Mouse (Mus musculus): ENCODE results near the gene Btbd11. TPM values are rescaled to one million over a fixed set of nuclear protein-coding genes. Genes with fewer than 3 reads are reported as not detected.
"Not testable (repeated sequence)": the region's sequence is repeated elsewhere in the genome, so short reads cannot be mapped to it uniquely, and the experiment has no call there.

Btbd11 gene
- polyA plus RNA-seq, 1 experiment from 2014 or later, result 19.4 TPM

GRCm38 (mm10) chr10:85645346-85645745 is 258.7 kb downstream of the Btbd11 start:
- Histone ChIP-seq H3K27ac (replicated peaks; ENCODE audit: low read depth, low read length) (no peak overlapping the region), H3K9ac (replicated peaks; ENCODE audit: low read length) (no peak overlapping the region), H3K4me1 (ENCODE audit: control insufficient read depth, insufficient read depth, low read length) (no peaks in the 10 kb centered on the region), H3K27me3 (ENCODE audit: control insufficient read depth, insufficient read depth, low read length) (no peaks in the 10 kb centered on the region), H3K4me3 (replicated peaks; ENCODE audit: low read depth, low read length) (no peak overlapping the region), H3K36me3 (ENCODE audit: control insufficient read depth, insufficient read depth, low read length) (no peaks in the 10 kb centered on the region), H3K9me3 (ENCODE audit: control insufficient read depth, low read length) (no peaks in the 10 kb centered on the region), H3K4me2 (ENCODE audit: low read length) (no peak overlapping the region)
- no peak for DNase-seq
- ATAC-seq (ENCODE audit: low FRiP score, low TSS enrichment), result no peak
- 80% methylated on average over 6 of the region's 6 CpGs for WGBS

- no peaks in the 10 kb centered on the region for H3K4me1 ChIP-seq (ENCODE audit: control insufficient read depth, insufficient read depth, low read length)
- peak; percentile 88 for DNase-seq
- H3K4me2 ChIP-seq (ENCODE audit: low read length), result no peak overlapping the region
- peak; percentile 64; the same call in 1 of the 2 replicates for ATAC-seq (ENCODE audit: low FRiP score, low TSS enrichment)
- no peak overlapping the region for H3K9ac ChIP-seq (replicated peaks; ENCODE audit: low read length)
- no peaks in the 10 kb centered on the region for H3K27me3 ChIP-seq (ENCODE audit: control insufficient read depth, insufficient read depth, low read length)
- H3K9me3 ChIP-seq (ENCODE audit: control insufficient read depth, low read length), result no peaks in the 10 kb centered on the region
- H3K4me3 ChIP-seq (replicated peaks; ENCODE audit: low read depth, low read length), result no peak overlapping the region
- 25% methylated on average over 7 of the region's 7 CpGs for WGBS
- H3K36me3 ChIP-seq (ENCODE audit: control insufficient read depth, insufficient read depth, low read length), result no peaks in the 10 kb centered on the region
- no peak overlapping the region for H3K27ac ChIP-seq (replicated peaks; ENCODE audit: low read depth, low read length)
These were observed 265.1 kb downstream of the Btbd11 start for GRCm38 (mm10) chr10:85651706-85652105.

GRCm38 (mm10) chr10:85655881-85656280 is 269.3 kb downstream of the Btbd11 start:
- no peak overlapping the region for H3K4me2 ChIP-seq (ENCODE audit: low read length)
- no peaks in the 10 kb centered on the region for H3K27me3 ChIP-seq (ENCODE audit: control insufficient read depth, insufficient read depth, low read length)
- 59% methylated on average over 4 of the region's 4 CpGs for WGBS
- DNase-seq, result peak; percentile 65
- ATAC-seq (ENCODE audit: low FRiP score, low TSS enrichment), result peak; percentile 62
- no peaks in the 10 kb centered on the region for H3K36me3 ChIP-seq (ENCODE audit: control insufficient read depth, insufficient read depth, low read length)
- no peak overlapping the region for H3K27ac ChIP-seq (replicated peaks; ENCODE audit: low read depth, low read length)
- H3K4me1 ChIP-seq (ENCODE audit: control insufficient read depth, insufficient read depth, low read length), result no peaks in the 10 kb centered on the region
- H3K9me3 ChIP-seq (ENCODE audit: control insufficient read depth, low read length), result no peaks in the 10 kb centered on the region
- no peak overlapping the region for H3K4me3 ChIP-seq (replicated peaks; ENCODE audit: low read depth, low read length)
- no peak overlapping the region for H3K9ac ChIP-seq (replicated peaks; ENCODE audit: low read length)

- H3K27ac ChIP-seq (replicated peaks; ENCODE audit: low read depth, low read length), result no peak overlapping the region
- no peak overlapping the region for H3K4me2 ChIP-seq (ENCODE audit: low read length)
- DNase-seq (no peak), ATAC-seq (ENCODE audit: low FRiP score, low TSS enrichment) (no peak)
- WGBS, result 95% methylated on average over 10 of the region's 10 CpGs
- no peak overlapping the region for H3K9ac ChIP-seq (replicated peaks; ENCODE audit: low read length)
- H3K4me3 ChIP-seq (replicated peaks; ENCODE audit: low read depth, low read length), result no peak overlapping the region
- no peaks in the 10 kb centered on the region for H3K4me1 ChIP-seq (ENCODE audit: control insufficient read depth, insufficient read depth, low read length)
- no peaks in the 10 kb centered on the region for H3K27me3 ChIP-seq (ENCODE audit: control insufficient read depth, insufficient read depth, low read length)
- H3K9me3 ChIP-seq (ENCODE audit: control insufficient read depth, low read length), result no peaks in the 10 kb centered on the region
- no peaks in the 10 kb centered on the region for H3K36me3 ChIP-seq (ENCODE audit: control insufficient read depth, insufficient read depth, low read length)
These were observed 271.3 kb downstream of the Btbd11 start for GRCm38 (mm10) chr10:85657886-85658285.

GRCm38 (mm10) chr10:85673512-85673921 is 286.9 kb downstream of the Btbd11 start:
- ATAC-seq (ENCODE audit: low FRiP score, low TSS enrichment), result no peak
- WGBS, result 87% methylated on average over 8 of the region's 8 CpGs

GRCm38 (mm10) chr10:85678635-85679034 is 292.0 kb downstream of the Btbd11 start:
- H3K27me3 ChIP-seq (ENCODE audit: control insufficient read depth, insufficient read depth, low read length), result no peaks in the 10 kb centered on the region
- no peaks in the 10 kb centered on the region for H3K4me1 ChIP-seq (ENCODE audit: control insufficient read depth, insufficient read depth, low read length)
- no peak for ATAC-seq (ENCODE audit: low FRiP score, low TSS enrichment)
- H3K27ac ChIP-seq (replicated peaks; ENCODE audit: low read depth, low read length), result no peak overlapping the region
- no peaks in the 10 kb centered on the region for H3K36me3 ChIP-seq (ENCODE audit: control insufficient read depth, insufficient read depth, low read length)
- whole genome bisulfite sequencing, result 24% methylated on average over 4 of the region's 4 CpGs
- DNase-seq, result peak; percentile 75
- H3K9me3 ChIP-seq (ENCODE audit: control insufficient read depth, low read length), result no peaks in the 10 kb centered on the region
- no peak overlapping the region for H3K9ac ChIP-seq (replicated peaks; ENCODE audit: low read length)
- no peak overlapping the region for H3K4me3 ChIP-seq (replicated peaks; ENCODE audit: low read depth, low read length)
- no peak overlapping the region for H3K4me2 ChIP-seq (ENCODE audit: low read length)

More at GRCm38 (mm10) chr10:85673512-85673921, 286.9 kb downstream of the Btbd11 start:
- no peaks in the 10 kb centered on the region for H3K4me1 ChIP-seq (ENCODE audit: control insufficient read depth, insufficient read depth, low read length)
- H3K4me3 ChIP-seq (replicated peaks; ENCODE audit: low read depth, low read length), result no peak overlapping the region
- H3K27ac ChIP-seq (replicated peaks; ENCODE audit: low read depth, low read length), result no peak overlapping the region
- no peak overlapping the region for H3K9ac ChIP-seq (replicated peaks; ENCODE audit: low read length)
- H3K36me3 ChIP-seq (ENCODE audit: control insufficient read depth, insufficient read depth, low read length), result no peaks in the 10 kb centered on the region
- no peak overlapping the region for H3K4me2 ChIP-seq (ENCODE audit: low read length)
- DNase-seq, result no peak
- no peaks in the 10 kb centered on the region for H3K9me3 ChIP-seq (ENCODE audit: control insufficient read depth, low read length)
- H3K27me3 ChIP-seq (ENCODE audit: control insufficient read depth, insufficient read depth, low read length), result no peaks in the 10 kb centered on the region

GRCm38 (mm10) chr10:85682446-85682845 is 295.8 kb downstream of the Btbd11 start:
- 89% methylated on average over 9 of the region's 9 CpGs for WGBS
- Histone ChIP-seq H3K4me2 (ENCODE audit: low read length) (no peak overlapping the region), H3K27ac (replicated peaks; ENCODE audit: low read depth, low read length) (no peak overlapping the region), H3K9me3 (ENCODE audit: control insufficient read depth, low read length) (no peaks in the 10 kb centered on the region), H3K27me3 (ENCODE audit: control insufficient read depth, insufficient read depth, low read length) (no peaks in the 10 kb centered on the region), H3K9ac (replicated peaks; ENCODE audit: low read length) (no peak overlapping the region), H3K4me1 (ENCODE audit: control insufficient read depth, insufficient read depth, low read length) (no peaks in the 10 kb centered on the region), H3K36me3 (ENCODE audit: control insufficient read depth, insufficient read depth, low read length) (no peaks in the 10 kb centered on the region), H3K4me3 (replicated peaks; ENCODE audit: low read depth, low read length) (no peak overlapping the region)
- ATAC-seq (ENCODE audit: low FRiP score, low TSS enrichment) (no peak), DNase-seq (no peak)

- H3K4me3 ChIP-seq (replicated peaks; ENCODE audit: low read depth, low read length); ATAC-seq (ENCODE audit: low FRiP score, low TSS enrichment); H3K27me3 ChIP-seq (ENCODE audit: control insufficient read depth, insufficient read depth, low read length); DNase-seq; H3K36me3 ChIP-seq (ENCODE audit: control insufficient read depth, insufficient read depth, low read length); H3K4me1 ChIP-seq (ENCODE audit: control insufficient read depth, insufficient read depth, low read length); H3K4me2 ChIP-seq (ENCODE audit: low read length); H3K9me3 ChIP-seq (ENCODE audit: control insufficient read depth, low read length); H3K27ac ChIP-seq (replicated peaks; ENCODE audit: low read depth, low read length); H3K9ac ChIP-seq (replicated peaks; ENCODE audit: low read length): not testable (repeated sequence)
- 82% methylated on average over 2 of the region's 2 CpGs for WGBS
These were observed 307.8 kb downstream of the Btbd11 start for GRCm38 (mm10) chr10:85694429-85694828.

- ATAC-seq (ENCODE audit: low FRiP score, low TSS enrichment) (no peak), DNase-seq (no peak)
- H3K27ac ChIP-seq (replicated peaks; ENCODE audit: low read depth, low read length), result no peak overlapping the region
- H3K27me3 ChIP-seq (ENCODE audit: control insufficient read depth, insufficient read depth, low read length), result no peaks in the 10 kb centered on the region
- H3K4me3 ChIP-seq (replicated peaks; ENCODE audit: low read depth, low read length), result no peak overlapping the region
- no peaks in the 10 kb centered on the region for H3K4me1 ChIP-seq (ENCODE audit: control insufficient read depth, insufficient read depth, low read length)
- H3K9me3 ChIP-seq (ENCODE audit: control insufficient read depth, low read length), result no peaks in the 10 kb centered on the region
- no peak overlapping the region for H3K4me2 ChIP-seq (ENCODE audit: low read length)
- no peak overlapping the region for H3K9ac ChIP-seq (replicated peaks; ENCODE audit: low read length)
- H3K36me3 ChIP-seq (ENCODE audit: control insufficient read depth, insufficient read depth, low read length), result no peaks in the 10 kb centered on the region
These were observed 313.1 kb downstream of the Btbd11 start for GRCm38 (mm10) chr10:85699721-85700120.

Data from midbrain, embryonic 14.5 days (tissue).